Mouse (Mus musculus) intestine, postnatal 0 days (tissue): ENCODE measurements at regions not wholly inside any gene's neighbourhood (a gene's known extent, or its start where the extent isn't known, plus 50 kb on each side); places are given as distances from the start of the nearest gene placed in this dataset.

Source experiments
- ATAC-seq: fragments of 200-750 bp; cut with Nextera tagmentation; 2 replicates; pipeline ENCODE4 v1.8.0; 2017; ENCODE audit warnings: mild to moderate bottlenecking, moderate TSS enrichment, moderate library complexity
- H3K27ac ChIP-seq: fragments of 300-500 bp; sonication (generic); 2 replicates; pipeline ENCODE4 v1.5.1; 2014; ENCODE audit warnings: mild to moderate bottlenecking, low read depth, low read length, moderate library complexity
- H3K27me3 ChIP-seq: fragments of 300-500 bp; sonication (generic); replicated peaks from 2 replicates; pipeline ENCODE4 v1.6.1; 2014; ENCODE audit warnings: low read length, mixed read lengths; ENCODE audit not compliant: control insufficient read depth, insufficient read depth
- H3K36me3 ChIP-seq: fragments of 300-500 bp; sonication (generic); 2 replicates; pipeline ENCODE4 v1.6.1; 2014; ENCODE audit warnings: mild to moderate bottlenecking, moderate library complexity; ENCODE audit not compliant: control insufficient read depth, insufficient read depth
- H3K4me1 ChIP-seq: fragments of 300-500 bp; sonication (generic); replicated peaks from 2 replicates; pipeline ENCODE4 v1.6.1; 2014; ENCODE audit warnings: antibody characterized with exemption, low read length, mixed read lengths; ENCODE audit not compliant: control insufficient read depth, insufficient read depth
- H3K4me2 ChIP-seq: fragments of 300-500 bp; sonication (generic); replicated peaks from 2 replicates; pipeline ENCODE4 v1.6.1; 2014; ENCODE audit warnings: low read depth, mild to moderate bottlenecking, moderate library complexity
- H3K4me3 ChIP-seq: fragments of 300-500 bp; sonication (generic); 2 replicates; pipeline ENCODE4 v1.5.1; 2014; ENCODE audit warnings: low read depth, low read length
- H3K9ac ChIP-seq: fragments of 300-500 bp; sonication (generic); 2 replicates; pipeline ENCODE4 v1.6.1; 2014; ENCODE audit warnings: mild to moderate bottlenecking, low read depth, low read length
- H3K9me3 ChIP-seq: fragments of 300-500 bp; sonication (generic); 2 replicates; pipeline ENCODE4 v1.6.1; 2016; ENCODE audit warnings: mixed run types; ENCODE audit not compliant: control insufficient read depth
- CTCF ChIP-seq: sonication (generic); IDR thresholded peaks from 2 replicates; pipeline ENCODE4 v1.5.1; 2016; ENCODE audit warnings: low read depth, mild to moderate bottlenecking, control low read depth, antibody characterized with exemption, moderate library complexity
- WGBS: fragments of 180-500 bp; shearing (Covaris S2); extraction: QIAGEN DNeasy Blood & Tissue Kit; methylation state at CpG from one replicate; pipeline ENCODE4 v1.1.7; 2014; 5-methylcytosine and 5-hydroxymethylcytosine counted together

GRCm38 (mm10) chr5:111857200-111857599 is 123.5 kb downstream of the Gm26897 start:
- no peak overlapping the region for H3K4me3 ChIP-seq
- no peaks in the 10 kb centered on the region for H3K36me3 ChIP-seq
- 89% methylated on average over 7 of the region's 7 CpGs for WGBS
- H3K4me2 ChIP-seq = no peak overlapping the region
- H3K9ac ChIP-seq = no peak overlapping the region
- H3K9me3 ChIP-seq = no peaks in the 10 kb centered on the region
- no peaks in the 10 kb centered on the region for H3K27me3 ChIP-seq
- no peaks in the 10 kb centered on the region for H3K4me1 ChIP-seq
- H3K27ac ChIP-seq = no peak overlapping the region
- no peak for ATAC-seq
- TF ChIP-seq CTCF = no peak

DNA sequence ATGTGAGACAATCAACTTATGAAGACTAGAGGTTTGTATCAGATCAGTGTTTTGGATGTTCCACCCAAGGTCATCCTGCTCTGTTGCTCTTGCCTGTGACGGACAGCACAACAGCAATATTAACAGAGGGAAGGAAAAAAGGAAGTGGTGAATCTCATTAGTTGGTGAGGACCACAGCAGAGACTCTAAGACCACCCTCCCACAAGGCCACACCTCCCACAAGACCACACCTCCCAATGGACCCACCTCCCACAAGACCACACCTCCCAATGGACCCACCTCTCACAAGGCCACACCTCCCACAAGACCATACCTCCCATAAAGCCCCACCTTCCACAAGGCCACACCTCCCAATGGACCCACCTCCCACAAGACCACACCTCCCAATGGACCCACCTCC is 126.7 kb downstream of the Gm26897 start:
- H3K27ac ChIP-seq = no peak overlapping the region
- no peaks in the 10 kb centered on the region for H3K36me3 ChIP-seq
- no peak for TF ChIP-seq CTCF
- no peak overlapping the region for H3K4me2 ChIP-seq
- WGBS = 93% methylated on average over 1 of the region's 1 CpGs
- no peak for ATAC-seq
- H3K9me3 ChIP-seq = no peaks in the 10 kb centered on the region
- H3K4me1 ChIP-seq = no peaks in the 10 kb centered on the region
- no peaks in the 10 kb centered on the region for H3K27me3 ChIP-seq
- H3K9ac ChIP-seq = no peak overlapping the region
- no peak overlapping the region for H3K4me3 ChIP-seq

DNA sequence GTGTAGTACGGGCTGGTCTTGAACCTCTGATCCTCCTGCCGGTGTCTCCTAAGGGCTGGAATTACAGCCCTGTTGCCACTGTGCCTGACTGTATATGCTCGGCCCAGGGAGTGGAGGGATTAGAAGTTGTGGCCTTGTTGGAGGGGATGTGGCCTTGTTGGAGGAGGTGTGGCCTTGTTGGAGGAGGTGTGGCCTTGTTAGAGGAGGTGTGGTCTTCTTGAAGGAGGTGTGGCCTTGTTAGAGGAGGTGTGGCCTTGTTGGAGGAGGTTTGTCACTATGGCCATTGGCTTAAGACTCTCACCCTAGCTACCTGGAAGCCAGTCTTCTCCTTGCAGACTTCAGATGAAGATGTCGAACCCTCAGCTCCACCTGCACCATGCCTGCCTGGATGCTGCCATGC is 128.6 kb downstream of the Gm26897 start:
- 93% methylated on average over 4 of the region's 4 CpGs for WGBS
- H3K27ac ChIP-seq = no peak overlapping the region
- H3K9me3 ChIP-seq = no peaks in the 10 kb centered on the region
- no peak for TF ChIP-seq CTCF
- no peak overlapping the region for H3K9ac ChIP-seq
- no peak overlapping the region for H3K4me3 ChIP-seq
- no peak for ATAC-seq
- no peak overlapping the region for H3K4me2 ChIP-seq
- H3K27me3 ChIP-seq = no peaks in the 10 kb centered on the region
- no peaks in the 10 kb centered on the region for H3K4me1 ChIP-seq
- H3K36me3 ChIP-seq = no peaks in the 10 kb centered on the region

DNA sequence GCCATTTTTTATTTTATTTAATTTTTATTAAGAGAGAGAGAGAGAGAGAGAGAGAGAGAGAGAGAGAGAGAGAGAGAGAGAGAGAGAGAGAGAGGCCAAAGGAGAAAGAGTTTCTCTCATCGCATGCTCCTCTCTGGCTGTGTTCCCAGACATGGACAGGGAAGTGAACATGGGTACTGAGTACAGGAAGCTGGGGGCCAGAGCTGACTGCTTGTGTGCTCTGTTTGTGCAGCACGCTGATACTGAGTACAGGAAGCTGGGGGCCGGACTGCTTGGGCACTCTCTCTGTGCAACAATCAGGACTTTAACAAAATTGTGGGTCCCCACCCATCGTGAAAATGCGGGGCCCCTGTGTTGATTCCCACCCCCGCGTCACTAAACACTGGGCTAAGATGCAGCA is 130.2 kb downstream of the Gm26897 start:
- no peak overlapping the region for H3K27ac ChIP-seq
- no peak for ATAC-seq
- H3K27me3 ChIP-seq = no peaks in the 10 kb centered on the region
- H3K9ac ChIP-seq = no peak overlapping the region
- WGBS = 28% methylated on average over 7 of the region's 7 CpGs
- H3K4me1 ChIP-seq = no peaks in the 10 kb centered on the region
- no peak overlapping the region for H3K4me3 ChIP-seq
- TF ChIP-seq CTCF = no peak
- H3K36me3 ChIP-seq = no peaks in the 10 kb centered on the region
- H3K4me2 ChIP-seq = no peak overlapping the region
- no peaks in the 10 kb centered on the region for H3K9me3 ChIP-seq

DNA sequence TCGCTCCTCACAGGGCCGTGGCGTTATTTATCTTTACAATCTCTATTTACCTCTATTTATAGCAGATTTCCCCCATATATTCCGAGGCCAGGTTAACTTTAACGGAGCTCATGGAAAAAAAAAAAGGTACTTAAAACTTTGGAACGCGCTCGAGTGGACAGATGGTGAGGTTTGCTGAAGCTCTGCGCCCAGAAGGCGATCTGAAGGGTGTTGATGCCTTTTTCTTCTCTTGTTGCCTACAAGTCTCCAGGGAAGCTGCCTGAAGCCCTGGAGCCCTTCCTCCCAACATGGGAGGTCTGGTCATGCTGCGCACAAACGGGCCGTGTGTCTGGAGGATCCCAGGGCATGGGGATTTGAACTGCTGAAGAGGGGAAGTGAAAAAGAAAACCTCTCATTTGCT is 130.9 kb downstream of the Gm26897 start:
- WGBS = 51% methylated on average over 13 of the region's 13 CpGs
- H3K9me3 ChIP-seq = no peaks in the 10 kb centered on the region
- no peaks in the 10 kb centered on the region for H3K4me1 ChIP-seq
- H3K4me3 ChIP-seq = no peak overlapping the region
- no peaks in the 10 kb centered on the region for H3K27me3 ChIP-seq
- H3K9ac ChIP-seq = no peak overlapping the region
- no peak overlapping the region for H3K4me2 ChIP-seq
- ATAC-seq = no peak
- no peak overlapping the region for H3K27ac ChIP-seq
- H3K36me3 ChIP-seq = no peaks in the 10 kb centered on the region
- TF ChIP-seq CTCF = no peak

- Histone ChIP-seq H3K27ac (no peak overlapping the region), H3K27me3 (no peaks in the 10 kb centered on the region), H3K4me3 (no peak overlapping the region), H3K4me2 (no peak overlapping the region), H3K4me1 (no peaks in the 10 kb centered on the region), H3K36me3 (no peaks in the 10 kb centered on the region), H3K9me3 (0 out of 2 replicates have a peak, but pooled peaks cover 8% of the 10 kb centered on the region), H3K9ac (no peak overlapping the region)
- TF ChIP-seq CTCF = no peak
- no peak for ATAC-seq
- WGBS = 68% methylated on average over 12 of the region's 12 CpGs
These were observed 135.3 kb downstream of the Gm26897 start for GRCm38 (mm10) chr5:111869011-111869410.

DNA sequence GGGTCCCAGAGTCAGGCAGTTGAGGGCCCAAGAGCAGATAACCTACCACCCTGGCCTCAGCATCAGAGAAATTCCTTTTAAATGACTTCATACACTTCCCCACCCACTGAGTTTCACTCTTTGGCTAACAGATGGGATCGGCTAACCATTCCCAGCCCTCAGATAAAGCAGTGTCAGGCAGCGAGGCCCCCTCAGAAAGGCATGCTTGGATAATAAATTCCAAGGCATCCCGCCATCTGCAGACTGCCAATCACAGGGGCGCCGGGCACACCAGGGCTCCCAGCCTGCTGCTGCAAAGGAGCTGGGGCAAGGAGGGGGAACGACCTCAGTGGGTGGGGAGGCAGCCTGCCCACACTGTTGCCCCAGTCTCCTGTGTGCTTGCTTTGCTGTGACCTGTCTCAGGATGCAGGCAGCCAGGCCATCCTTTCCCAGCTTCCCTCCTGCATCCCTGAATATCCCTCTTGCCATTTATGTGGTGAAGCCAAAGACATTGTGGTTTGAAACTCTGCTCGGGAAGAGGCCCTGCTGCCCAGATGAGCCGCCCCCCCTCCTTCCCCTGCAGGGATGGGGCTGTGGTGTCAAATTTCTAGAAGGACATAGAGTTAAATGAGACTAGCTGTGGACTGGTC is 143.6 kb downstream of the Gm26897 start:
- H3K9me3 ChIP-seq = no peaks in the 10 kb centered on the region
- no peak for ATAC-seq

More for the DNA sequence above, 143.6 kb downstream of the Gm26897 start:
- H3K27me3 ChIP-seq = no peaks in the 10 kb centered on the region
- no peak overlapping the region for H3K27ac ChIP-seq
- H3K9ac ChIP-seq = no peak overlapping the region
- 7% methylated on average over 8 of the region's 8 CpGs for WGBS
- H3K36me3 ChIP-seq = no peaks in the 10 kb centered on the region
- TF ChIP-seq CTCF = no peak
- no peaks in the 10 kb centered on the region for H3K4me1 ChIP-seq
- H3K4me2 ChIP-seq = no peak overlapping the region
- H3K4me3 ChIP-seq = no peak overlapping the region
